Mouse (Mus musculus) thymus, adult 2 months (tissue): ENCODE measurements around the gene Mt1.

Source experiments
- CTCF ChIP-seq: fragments of 200-500 bp; IDR thresholded peaks from 2 replicates; pipeline ENCODE4 v1.5.1; 2012; ENCODE audit warnings: mild to moderate bottlenecking, control low read depth, low read length, moderate library complexity, borderline replicate concordance; ENCODE audit not compliant: control insufficient read depth, poor library complexity, insufficient read depth; ENCODE audit errors: extremely low read depth
- POLR2A ChIP-seq: fragments of 200-500 bp; IDR thresholded peaks from 2 replicates; pipeline ENCODE4 v1.6.1; 2012; ENCODE audit warnings: mild to moderate bottlenecking, low read length, control low read depth, moderate library complexity; ENCODE audit not compliant: control insufficient read depth, poor library complexity, insufficient read depth; ENCODE audit errors: extremely low read depth

DNA sequence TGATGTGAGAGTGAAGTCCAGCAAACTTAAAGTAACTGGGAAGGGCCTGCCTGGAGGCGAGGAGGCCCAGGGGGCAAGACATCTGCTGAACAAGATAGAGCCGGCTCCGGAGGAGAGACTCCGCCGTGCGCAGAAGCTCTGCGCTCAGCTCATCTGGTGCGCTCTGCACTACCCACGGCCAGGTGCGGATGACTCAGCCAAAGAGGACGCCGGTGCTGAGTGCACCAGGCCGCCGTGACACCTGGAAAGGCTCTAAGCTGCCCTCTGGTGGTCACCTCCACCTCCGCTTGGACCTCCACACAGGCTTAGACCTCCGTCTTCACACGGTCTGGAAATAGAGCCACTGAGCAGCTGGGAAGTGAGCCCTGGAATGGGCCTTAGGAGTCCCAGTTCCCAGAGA, 7.7 kb downstream of the Mt1 start:
- TF ChIP-seq CTCF (peak; percentile 64; the same call in 1 of the 2 replicates), POLR2A (no peak)
